Mouse (Mus musculus): ENCODE measurements around the gene Sertad1.

- no peak for TF ChIP-seq CTCF (IDR thresholded peaks at IDR 0.05; ENCODE audit: extremely low read depth, insufficient read depth, low read length)
- no peak; the same call in 1 of the 2 replicates for TF ChIP-seq POLR2A (IDR thresholded peaks at IDR 0.05; ENCODE audit: extremely low read depth, insufficient read depth, low read length)
Observed at GRCm38 (mm10) chr7:27529070-27529469, 42.4 kb downstream of the Sertad1 start.

Measured in cortical plate, adult 2 months (tissue).